8 mouse cellular contexts compared by ENCODE assay signal in genomic region chr9:13681581-13682038, GRCm38 (mm10).
DNase-seq lines count a peak whose midpoint lies in the region; ATAC-seq and TF ChIP-seq lines count a peak whose summit lies in the region.

No protein-coding gene starts in this region.

- H3K9me3 ChIP-seq in embryonic facial prominence, embryonic 15.5 days (replicated peaks), result no peaks in the 10 kb centered on the region
- no peaks in the 10 kb centered on the region for H3K9me3 ChIP-seq in heart, embryonic 15.5 days (replicated peaks)
- H3K9me3 ChIP-seq in midbrain, embryonic 16.5 days (replicated peaks; ENCODE audit: control insufficient read depth, low read length, poor library complexity, severe bottlenecking), result no peaks in the 10 kb centered on the region

- peak overlapping the region; percentile 33 for H3K4me3 ChIP-seq in gastrocnemius, adult 2 months
- H3K4me3 ChIP-seq in embryonic facial prominence, embryonic 15.5 days (replicated peaks), result no peak overlapping the region
- peak overlapping the region; percentile 19; the same call in 1 of the 2 replicates for H3K4me3 ChIP-seq in heart, embryonic 15.5 days
- H3K4me3 ChIP-seq in midbrain, embryonic 16.5 days (ENCODE audit: low read depth, low read length), result no peak overlapping the region

- peak overlapping the region; percentile 48; the same call in 1 of the 2 replicates for H3K27ac ChIP-seq in gastrocnemius, adult 2 months
- peak overlapping the region; percentile 35; the same call in 1 of the 2 replicates for H3K27ac ChIP-seq in embryonic facial prominence, embryonic 15.5 days (replicated peaks)
- peak overlapping the region; percentile 28; the same call in 1 of the 2 replicates for H3K27ac ChIP-seq in heart, embryonic 15.5 days
- H3K27ac ChIP-seq in midbrain, embryonic 16.5 days (ENCODE audit: low read length), result peak overlapping the region; percentile 63; the same call in 1 of the 2 replicates

- H3K36me3 ChIP-seq in embryonic facial prominence, embryonic 15.5 days, result no peaks in the 10 kb centered on the region
- no peaks in the 10 kb centered on the region for H3K36me3 ChIP-seq in heart, embryonic 15.5 days
- no peaks in the 10 kb centered on the region for H3K36me3 ChIP-seq in midbrain, embryonic 16.5 days (ENCODE audit: control insufficient read depth, insufficient read depth, low read length)

- DNase-seq in gastrocnemius, adult 2 months, result peak; percentile 42
- no peak for DNase-seq in gastrocnemius, adult 8-10 months (ENCODE audit: low spot score in 2 of 2)
- DNase-seq in kidney, postnatal 14 days, result peak; percentile 83
- peak; percentile 11 for DNase-seq in liver
- no peak for DNase-seq in spleen, postnatal 36 days (ENCODE audit: low spot score in 2 of 2)

- ATAC-seq in embryonic facial prominence, embryonic 15.5 days (ENCODE audit: insufficient number of reproducible peaks, low FRiP score, low TSS enrichment, low read depth), result peak; percentile 70
- ATAC-seq in heart, embryonic 15.5 days (replicated peaks; ENCODE audit: insufficient number of reproducible peaks, insufficient read depth, low FRiP score, low read depth), result no peak; the same call in 1 of the 2 replicates
- ATAC-seq in midbrain, embryonic 16.5 days, result peak; percentile 90

- no peak overlapping the region for H3K9ac ChIP-seq in embryonic facial prominence, embryonic 15.5 days
- no peak overlapping the region for H3K9ac ChIP-seq in heart, embryonic 15.5 days
- no peak overlapping the region for H3K9ac ChIP-seq in midbrain, embryonic 16.5 days (ENCODE audit: low read depth, low read length)

- 8% methylated on average over 8 of the region's 8 CpGs for WGBS in embryonic facial prominence, embryonic 15.5 days
- WGBS in heart, embryonic 15.5 days, result 10% methylated on average over 8 of the region's 8 CpGs
- WGBS in midbrain, embryonic 16.5 days, result 16% methylated on average over 8 of the region's 8 CpGs

- peak overlapping the region; percentile 40 for H3K4me2 ChIP-seq in embryonic facial prominence, embryonic 15.5 days (replicated peaks)
- peak overlapping the region; percentile 49 for H3K4me2 ChIP-seq in heart, embryonic 15.5 days
- peak overlapping the region; percentile 31 for H3K4me2 ChIP-seq in midbrain, embryonic 16.5 days (ENCODE audit: low read length)

- no peaks in the 10 kb centered on the region for H3K27me3 ChIP-seq in embryonic facial prominence, embryonic 15.5 days
- no peaks in the 10 kb centered on the region for H3K27me3 ChIP-seq in heart, embryonic 15.5 days
- no peaks in the 10 kb centered on the region for H3K27me3 ChIP-seq in midbrain, embryonic 16.5 days (ENCODE audit: control insufficient read depth, insufficient read depth, low read depth, low read length)

- TF ChIP-seq CTCF in gastrocnemius, adult 2 months (IDR thresholded peaks at IDR 0.05), result peak; percentile 54

- intact Hi-C loops in gastrocnemius, adult 2 months (cut with DNase I), result loop anchor here (2.0 kb wide), 1 partner anchor 35 kb away; no protein-coding TSS in a partner anchor

- H3K4me1 ChIP-seq in embryonic facial prominence, embryonic 15.5 days, result no peaks in the 10 kb centered on the region; the same call in 1 of the 2 replicates
- peaks cover 9% of the 10 kb centered on the region; the same call in 1 of the 2 replicates for H3K4me1 ChIP-seq in heart, embryonic 15.5 days (replicated peaks)
- H3K4me1 ChIP-seq in midbrain, embryonic 16.5 days (ENCODE audit: control insufficient read depth, insufficient read depth, low read length), result peaks cover 4% of the 10 kb centered on the region; the same call in 1 of the 2 replicates

Comparison
In these comparisons a context has a peak if more than half of its experiments do, and no peak if none do; other contexts are left out.
1. DNase-seq: peak in gastrocnemius, adult 2 months (single experiment), kidney, postnatal 14 days (single experiment) and liver (single experiment); none in gastrocnemius, adult 8-10 months (0 of 2) and spleen, postnatal 36 days (0 of 2).
2. H3K4me3 ChIP-seq: peak in gastrocnemius, adult 2 months (single experiment) and heart, embryonic 15.5 days (single experiment); none in embryonic facial prominence, embryonic 15.5 days (single experiment) and midbrain, embryonic 16.5 days (single experiment).
3. Peak in every context shown above with its lines, with median percentiles within 50 percentile points of each other: H3K27ac ChIP-seq and H3K4me2 ChIP-seq.